Mouse (Mus musculus): Measurements from ENCODE around the gene Tac4. TPM values are rescaled to one million over a fixed set of nuclear protein-coding genes. Genes with fewer than 3 reads are reported as not detected.

Gene Tac4
- total RNA-seq (2021): not detected

GRCm38 (mm10) chr11:95261178-95261751, at the start of gene Tac4:
TSS of gene Tac4 (plus strand) at chr11:95261529.
- intact Hi-C loops (cut with DNase I): no loop called here
- no peak for DNase-seq

GRCm38 (mm10) chr11:95213607-95214006, 47.7 kb upstream of the Tac4 start:
- DNase-seq: no peak
- intact Hi-C loops (cut with DNase I): no loop called here

DNA sequence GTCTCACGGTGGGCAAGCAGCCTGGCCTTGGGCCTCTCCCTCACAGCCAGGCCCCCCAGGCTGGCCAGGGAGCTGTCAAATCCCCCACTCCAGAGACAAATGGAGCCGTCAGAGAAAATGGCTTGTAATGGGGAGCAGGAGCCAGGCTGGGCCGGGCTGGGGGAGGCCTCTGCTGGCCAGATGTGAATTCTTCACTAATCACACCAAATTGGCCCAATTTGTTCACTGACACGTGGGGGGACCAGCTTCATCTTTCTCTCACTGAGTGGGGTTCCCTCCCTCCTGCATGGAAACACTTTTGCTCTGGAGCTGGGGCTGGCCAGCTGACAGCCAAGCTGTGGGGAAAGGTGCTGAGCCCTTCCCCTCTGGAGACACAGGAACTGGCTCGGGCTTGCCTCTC, 47.0 kb upstream of the Tac4 start:
- no peak for DNase-seq
- intact Hi-C loops (cut with DNase I): no loop called here

DNA sequence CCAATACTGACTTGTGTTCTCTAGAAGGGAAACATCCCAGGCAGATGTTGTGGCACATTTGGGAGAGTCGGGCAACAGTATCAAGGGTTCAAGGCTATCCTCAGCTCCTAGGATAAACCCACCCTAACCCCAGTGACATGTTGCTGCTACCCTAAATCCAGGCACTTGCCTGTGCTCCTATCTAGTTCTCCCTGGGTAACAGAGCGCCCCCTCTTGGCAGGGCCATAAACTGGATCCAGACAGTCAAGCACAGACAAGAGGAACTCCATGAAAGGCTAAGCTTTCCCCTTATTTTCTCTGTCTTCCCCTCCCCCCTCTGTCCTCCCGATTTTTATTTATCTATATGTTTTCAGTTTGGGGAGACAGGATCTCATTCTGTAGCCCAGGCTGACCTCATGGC, 45.1 kb upstream of the Tac4 start:
- intact Hi-C loops (cut with DNase I): no loop called here

DNA sequence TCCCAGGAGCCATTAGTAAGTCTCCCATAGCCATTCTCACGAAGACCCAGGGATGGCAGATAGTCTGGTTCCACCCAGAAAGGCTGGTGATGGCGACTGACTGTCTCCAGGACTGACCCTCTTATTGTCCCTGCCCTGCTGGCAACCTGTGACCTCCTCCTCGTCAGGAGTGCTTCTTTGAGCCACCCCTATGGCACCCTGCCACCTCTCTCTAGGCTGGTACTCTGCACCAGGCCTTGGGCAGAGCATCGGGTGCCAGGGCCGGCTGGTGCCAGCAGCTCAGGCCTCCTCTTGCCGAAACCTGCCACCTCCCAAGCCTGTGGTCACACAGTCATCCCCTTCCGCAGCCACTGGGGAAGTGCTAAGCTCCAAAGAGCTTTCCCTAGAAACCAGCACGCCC, 42.2 kb upstream of the Tac4 start:
- DNase-seq: no peak
- intact Hi-C loops (cut with DNase I): no loop called here

More for the DNA sequence above, 45.1 kb upstream of the Tac4 start:
- DNase-seq: no peak

GRCm38 (mm10) chr11:95223473-95223872, 37.9 kb upstream of the Tac4 start:
- intact Hi-C loops (cut with DNase I): no loop called here
- DNase-seq: peak; percentile 14 to 27

GRCm38 (mm10) chr11:95224124-95224893, 37.0 kb upstream of the Tac4 start:
- no peak for DNase-seq
- intact Hi-C loops (cut with DNase I): no loop called here

DNA sequence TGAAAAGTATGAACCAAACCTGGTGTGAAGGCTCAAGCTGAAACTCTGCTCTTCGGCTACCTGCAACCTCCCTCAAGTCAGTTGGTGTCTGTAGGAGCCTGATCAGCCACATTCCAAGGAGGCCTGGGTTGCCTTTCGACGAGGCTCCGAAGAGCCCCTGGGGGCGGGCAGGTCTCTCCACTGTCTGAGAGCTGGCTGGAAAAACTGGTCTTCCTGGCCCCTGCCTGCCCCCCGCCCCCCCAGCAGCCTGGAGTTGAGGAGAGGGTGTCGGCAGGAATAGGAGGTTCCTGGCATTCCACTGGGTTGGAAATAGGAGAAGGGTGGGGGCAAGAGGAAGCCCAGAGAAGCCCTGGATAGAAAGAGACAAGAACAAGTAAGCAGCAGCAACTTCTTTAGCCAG, 35.9 kb upstream of the Tac4 start:
- intact Hi-C loops (cut with DNase I): no loop called here
- no peak for DNase-seq

DNA sequence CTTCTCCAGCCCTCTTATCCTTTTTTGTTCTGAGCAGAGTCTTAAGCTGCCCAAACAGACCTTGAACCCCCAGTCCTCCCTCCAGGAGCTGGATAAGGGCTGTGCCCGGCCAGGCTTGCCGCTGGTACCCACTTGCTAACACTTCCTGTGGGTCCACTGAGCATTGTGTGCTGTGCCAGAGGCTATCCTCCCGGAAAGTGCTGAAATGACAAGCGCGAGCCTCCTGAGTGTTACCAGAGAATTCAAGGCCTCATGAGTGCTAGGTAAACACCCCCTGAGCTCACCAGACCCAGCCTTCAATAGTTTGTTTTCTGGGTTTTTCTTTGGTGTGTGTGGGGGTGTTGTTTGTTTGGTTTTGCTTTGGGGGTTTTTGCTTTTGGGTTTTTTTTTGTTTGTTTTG, 33.9 kb upstream of the Tac4 start:
- intact Hi-C loops (cut with DNase I): no loop called here
- DNase-seq: no peak

DNA sequence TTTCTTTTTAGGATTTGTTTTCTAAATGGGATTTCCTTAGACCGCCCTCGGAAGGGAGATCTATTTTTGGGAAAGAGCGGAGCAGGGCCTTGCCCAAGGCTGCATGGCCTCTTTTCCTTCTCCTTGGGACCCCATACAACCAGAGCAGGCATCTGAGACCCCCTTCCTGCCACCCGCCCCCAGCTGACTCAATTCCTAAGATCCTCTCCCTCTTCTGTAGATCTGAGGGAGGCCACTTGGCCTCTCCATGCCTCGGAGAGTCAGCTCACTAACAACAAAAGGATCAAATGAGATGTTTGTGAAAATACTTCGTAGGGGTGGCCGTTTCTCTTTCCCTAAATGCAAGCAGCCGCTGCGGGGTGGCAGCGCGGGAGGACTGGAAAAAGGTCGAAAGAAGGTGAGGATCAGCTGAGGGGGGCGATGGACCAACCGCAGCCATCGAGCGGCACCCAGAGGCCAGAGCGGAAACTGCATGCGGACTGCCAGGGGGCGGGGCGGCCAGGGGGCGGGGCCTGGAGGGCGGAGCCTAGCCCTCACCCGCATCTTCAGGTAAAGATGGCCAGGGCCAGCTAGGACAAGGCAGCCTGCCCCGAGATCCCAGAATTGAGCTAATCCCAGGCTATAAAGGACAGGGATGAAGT, 29.5 kb upstream of the Tac4 start:
- DNase-seq: peak; percentile 72 to 79
- intact Hi-C loops (cut with DNase I): loop anchor here (1.0 to 5.0 kb wide), 2 partner anchors 115 to 185 kb away; no protein-coding TSS in a partner anchor

DNA sequence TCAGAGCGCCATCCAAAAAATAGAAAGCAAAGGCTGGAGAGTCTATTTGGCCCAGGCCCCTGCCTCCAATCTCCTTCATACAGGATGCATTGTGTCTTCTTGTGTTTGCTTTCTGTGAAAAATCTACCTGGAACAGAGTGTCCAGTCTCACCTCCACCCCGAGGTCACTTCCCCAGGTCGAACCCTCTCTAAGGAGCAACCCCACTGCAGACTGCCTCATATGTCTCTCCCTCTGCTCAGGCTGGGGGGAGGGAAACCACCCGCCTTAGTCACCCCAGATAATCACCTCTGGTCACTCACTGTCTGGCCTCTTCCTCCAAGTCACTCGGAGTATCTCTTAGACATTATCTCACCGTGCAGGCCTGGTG, 29.0 kb upstream of the Tac4 start:
- no peak for DNase-seq
- intact Hi-C loops (cut with DNase I): loop anchor here (1.0 to 5.0 kb wide), 2 partner anchors 115 to 185 kb away; no protein-coding TSS in a partner anchor

- no peak for DNase-seq
- intact Hi-C loops (cut with DNase I): no loop called here
These were observed 22.9 kb upstream of the Tac4 start for GRCm38 (mm10) chr11:95238477-95238876.

DNA sequence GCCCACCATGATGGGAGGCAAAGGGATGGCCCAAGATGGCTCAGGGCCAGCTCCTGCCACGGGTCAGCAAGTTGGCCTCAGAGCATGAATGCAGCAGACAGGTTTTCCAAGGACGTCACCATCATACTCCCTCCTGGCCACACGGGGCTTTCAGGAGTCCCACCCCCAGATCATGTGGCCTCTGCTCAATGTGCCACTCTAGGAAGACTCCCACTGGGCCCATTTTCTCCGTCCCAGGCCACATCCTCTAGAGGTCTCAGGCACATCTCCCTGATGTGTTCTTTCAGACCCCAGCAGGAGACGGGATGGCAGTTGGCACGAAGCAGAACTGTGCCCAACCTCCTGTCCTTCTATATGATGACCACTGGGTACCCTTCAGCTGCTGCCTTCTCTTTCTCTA, 18.7 kb upstream of the Tac4 start:
- no peak for DNase-seq
- intact Hi-C loops (cut with DNase I): no loop called here

DNA sequence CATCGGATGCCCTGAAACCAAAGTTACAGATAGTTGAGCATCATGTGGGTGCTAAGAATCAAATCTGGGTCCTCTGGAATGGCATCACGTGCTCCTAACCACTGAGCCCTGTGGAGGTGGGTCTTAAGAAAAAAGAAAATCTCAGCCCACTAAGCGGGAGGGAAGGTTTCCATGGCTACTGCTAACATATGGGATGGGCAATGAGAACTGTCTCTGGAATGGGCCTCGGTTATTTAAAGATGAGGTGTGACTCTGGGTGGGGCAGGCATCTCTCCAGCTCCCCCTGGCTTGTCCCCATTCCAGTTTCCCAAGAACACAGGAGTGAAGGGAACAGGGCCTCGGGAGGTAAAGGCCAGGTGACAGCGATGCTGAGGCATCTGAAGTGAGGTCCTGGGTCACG, 15.9 kb upstream of the Tac4 start:
- intact Hi-C loops (cut with DNase I): no loop called here
- no peak for DNase-seq

DNA sequence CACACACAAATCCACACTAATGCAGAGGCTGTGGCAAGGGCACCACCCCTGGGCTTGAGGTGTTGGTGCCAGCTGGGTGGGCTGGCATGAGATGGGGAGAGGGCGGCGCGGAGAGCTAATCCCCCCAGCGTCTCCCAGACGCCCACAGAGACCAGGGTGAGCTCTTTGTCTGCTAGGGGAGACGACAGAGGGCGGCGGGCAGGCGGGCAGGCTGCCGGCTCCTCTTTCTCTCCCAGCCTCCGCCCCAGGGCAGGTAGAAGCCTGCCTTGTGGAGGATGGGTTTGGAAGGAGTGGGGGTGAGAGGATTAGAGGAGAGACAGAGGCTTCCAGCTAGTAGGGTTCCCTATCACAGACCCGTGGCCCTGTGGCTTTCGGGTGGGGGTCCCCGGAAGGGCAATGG, 14.3 kb upstream of the Tac4 start:
- intact Hi-C loops (cut with DNase I): no loop called here
- DNase-seq: no peak

- intact Hi-C loops (cut with DNase I): loop anchor here (5.0 kb wide), 1 partner anchor 203 kb away; no protein-coding TSS in a partner anchor
- DNase-seq: no peak
These were observed 11.2 kb upstream of the Tac4 start for GRCm38 (mm10) chr11:95250110-95250509.

DNA sequence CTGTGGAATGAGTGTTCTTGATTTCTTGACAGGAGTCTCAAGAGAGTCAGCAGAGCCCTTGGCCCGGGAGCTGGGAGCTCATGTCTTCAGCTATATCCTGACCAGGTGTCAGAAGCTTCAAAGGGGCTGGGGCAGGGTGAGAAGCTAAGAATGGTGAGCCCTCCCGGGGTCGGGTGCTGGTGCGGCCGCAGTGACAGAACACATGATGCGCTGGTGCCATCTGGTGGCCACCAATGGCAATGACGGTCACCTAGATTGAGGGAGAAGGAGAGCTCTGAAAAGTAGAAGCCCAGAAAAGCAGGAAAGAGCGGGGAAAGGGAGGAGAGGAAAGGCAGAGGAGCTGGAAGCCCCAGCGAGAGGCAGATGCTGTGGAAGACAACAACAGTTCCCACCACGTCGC, 10.0 kb upstream of the Tac4 start:
- intact Hi-C loops (cut with DNase I): loop anchor here (1.0 to 5.0 kb wide), 2 partner anchors 134 to 204 kb away; no protein-coding TSS in a partner anchor

GRCm38 (mm10) chr11:95252104-95252503, 9.2 kb upstream of the Tac4 start:
- DNase-seq: no peak
- intact Hi-C loops (cut with DNase I): loop anchor here (5.0 kb wide), 1 partner anchor 205 kb away; no protein-coding TSS in a partner anchor

More for the DNA sequence above, 10.0 kb upstream of the Tac4 start:
- DNase-seq: peak; percentile 79 to 84

- no peak for DNase-seq
- intact Hi-C loops (cut with DNase I): loop anchor here (5.0 kb wide), 1 partner anchor 207 kb away; no protein-coding TSS in a partner anchor
These were observed 7.2 kb upstream of the Tac4 start for GRCm38 (mm10) chr11:95254165-95254564.

- DNase-seq: no peak
- intact Hi-C loops (cut with DNase I): loop anchor here (5.0 kb wide), 1 partner anchor 132 kb away; no protein-coding TSS in a partner anchor
These were observed 5.6 kb upstream of the Tac4 start for GRCm38 (mm10) chr11:95255747-95256146.

- no peak for DNase-seq
- intact Hi-C loops (cut with DNase I): loop anchor here (2.0 to 5.0 kb wide), 2 partner anchors 35 to 129 kb away; no protein-coding TSS in a partner anchor
These were observed 3.4 kb upstream of the Tac4 start for GRCm38 (mm10) chr11:95257930-95258329.

Measured in heart, postnatal 36 days (tissue).